Mouse (Mus musculus) layer of hippocampus, postnatal 25 days (tissue): ENCODE measurements around the gene Cept1. TPM values are rescaled to one million over a fixed set of nuclear protein-coding genes. Genes with fewer than 3 reads are reported as not detected.
A peak's percentile ranks its signal among the peaks of the same experiment; 100 is the strongest.
"Not testable (repeated sequence)": the region's sequence is repeated elsewhere in the genome, so short reads cannot be mapped to it uniquely, and the experiment has no call there.

Experiments
- DNase-seq, 2 experiments: peaks; one replicate each; pipeline ENCODE4 v3.0.0; 2022; ENCODE audit warnings: mixed read lengths in 2 of 2, low spot score in 1 of 2; ENCODE audit errors: extremely low spot score in 1 of 2
- total RNA-seq, 2 experiments: library from RNA; stranded (reverse); gene quantifications; 2 replicates each; pipeline ENCODE4 v1.2.3; 2021

Cept1 gene
- 10 to 100 TPM; 43.9 to 49.5 TPM for total RNA-seq

DNA sequence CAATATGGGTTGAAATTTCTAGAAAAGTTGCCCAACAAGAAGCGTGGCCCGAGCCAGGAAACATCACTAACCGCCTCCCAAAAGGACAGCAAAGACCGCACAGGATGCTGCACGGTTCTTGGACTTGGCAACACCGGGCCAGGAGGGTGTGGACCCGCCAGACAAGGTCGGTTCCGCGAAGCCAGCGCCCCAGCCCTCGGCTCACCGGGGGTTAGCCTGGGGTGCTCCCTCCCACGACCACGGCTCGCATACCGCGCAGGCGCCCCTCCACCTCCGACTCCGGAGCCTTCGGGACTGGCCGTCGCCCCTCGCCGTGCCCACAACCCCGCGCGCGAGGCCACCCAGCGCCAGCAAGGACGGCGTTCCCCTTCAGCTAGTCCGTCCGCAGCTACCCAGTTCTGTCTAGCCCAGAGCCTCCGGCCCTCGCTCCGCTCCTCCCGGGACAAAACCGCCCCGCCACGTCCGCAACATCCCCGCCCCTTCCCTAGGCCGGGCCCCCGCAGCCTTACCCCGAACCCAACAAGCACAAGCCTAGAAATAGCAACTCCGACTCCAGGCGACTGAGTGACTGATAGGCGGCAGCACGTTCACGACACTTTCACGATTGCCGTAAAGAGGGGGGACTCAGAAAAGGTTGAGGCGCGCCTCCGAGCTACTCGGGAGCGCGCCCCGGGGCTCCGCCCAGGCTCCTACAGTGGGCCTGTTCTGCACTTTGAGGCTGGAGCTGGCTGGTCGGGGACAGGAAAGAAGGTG, at the start of gene Cept1, which contains the start of gene Dram2:
Cept1 (minus strand) TSS at position 632 of the 753 bp plus-strand sequence.
Dram2 (plus strand) TSS at position 628 of the 753 bp plus-strand sequence.
- peak; percentile 77 to 79 for DNase-seq

DNA sequence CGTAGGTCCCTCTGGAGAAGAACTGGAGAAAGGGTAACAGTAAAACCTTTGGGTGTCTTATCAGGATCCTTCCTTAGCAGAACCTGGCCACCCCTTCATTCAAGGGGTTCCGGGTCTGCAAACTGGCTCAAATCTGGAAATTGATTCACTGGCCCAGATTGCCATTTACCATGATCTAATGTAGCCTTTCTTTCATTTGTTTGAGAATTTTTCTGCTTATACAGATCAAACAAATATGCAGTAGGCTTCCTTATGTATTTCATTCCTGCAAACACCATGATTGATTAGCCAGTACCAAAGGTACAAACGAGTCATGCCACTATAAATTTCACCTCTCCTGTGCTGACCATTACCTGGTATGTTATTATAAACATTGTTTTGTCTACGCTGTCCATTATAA, 46.0 kb upstream of the Cept1 start:
- not testable (repeated sequence) for DNase-seq

DNA sequence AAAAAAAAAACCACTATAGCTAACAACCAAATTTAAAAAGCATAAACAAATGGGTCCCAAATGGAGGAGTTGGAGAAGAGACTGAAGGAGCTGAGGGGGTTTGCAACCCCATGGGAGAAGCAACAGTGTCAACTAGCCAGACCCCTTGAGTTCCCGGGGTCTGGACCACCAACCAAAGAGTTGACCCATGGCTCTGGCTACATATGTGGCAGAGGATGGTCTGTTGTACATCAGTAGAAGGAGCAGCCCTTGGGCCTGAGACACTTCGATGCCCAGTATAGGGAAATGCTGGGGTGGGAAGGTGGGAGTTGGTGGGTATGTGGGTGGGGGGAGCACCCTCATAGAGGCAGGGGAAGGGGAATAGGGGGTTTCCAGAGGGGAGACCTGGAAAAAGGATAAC, 31.7 kb upstream of the Cept1 start:
- no peak for DNase-seq

DNA sequence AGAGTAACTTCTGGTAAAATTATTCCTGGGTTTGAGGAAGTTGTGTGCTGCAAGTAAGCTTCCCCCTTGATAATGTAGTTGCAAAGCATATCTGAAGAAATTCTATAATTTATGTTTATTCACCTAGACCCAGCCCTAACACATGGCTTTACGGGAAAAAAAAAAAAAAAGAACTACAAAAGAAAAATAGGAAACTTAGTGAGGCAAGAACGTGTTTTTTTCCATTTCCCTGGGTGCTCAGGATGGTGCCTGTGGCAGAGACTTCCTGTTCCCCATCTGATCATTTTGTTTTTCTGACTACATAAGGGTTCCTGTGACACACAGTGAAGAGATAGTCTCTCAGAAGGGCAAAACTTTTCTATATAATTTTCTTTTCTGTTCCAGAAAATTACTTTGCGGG, 25.6 kb upstream of the Cept1 start:
- DNase-seq = no peak

DNA sequence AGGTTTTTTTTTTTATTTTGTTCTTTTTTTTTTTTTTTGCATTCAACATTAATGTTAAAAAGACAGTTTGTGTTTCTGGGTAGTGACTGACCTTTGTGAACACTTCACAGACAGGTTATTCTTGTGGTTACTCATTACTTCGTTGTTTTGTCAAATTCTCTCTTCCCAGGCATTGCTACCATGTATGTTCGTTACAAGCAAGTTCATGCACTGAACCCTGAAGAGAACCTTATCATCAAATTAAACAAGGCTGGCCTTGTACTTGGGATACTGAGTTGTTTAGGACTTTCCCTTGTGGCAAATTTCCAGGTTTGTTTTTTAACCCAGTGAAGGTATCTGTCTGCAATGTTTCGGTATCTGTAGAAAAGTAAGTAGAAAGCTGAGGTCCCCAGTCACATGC, 18.3 kb upstream of the Cept1 start:
- no peak for DNase-seq

DNA sequence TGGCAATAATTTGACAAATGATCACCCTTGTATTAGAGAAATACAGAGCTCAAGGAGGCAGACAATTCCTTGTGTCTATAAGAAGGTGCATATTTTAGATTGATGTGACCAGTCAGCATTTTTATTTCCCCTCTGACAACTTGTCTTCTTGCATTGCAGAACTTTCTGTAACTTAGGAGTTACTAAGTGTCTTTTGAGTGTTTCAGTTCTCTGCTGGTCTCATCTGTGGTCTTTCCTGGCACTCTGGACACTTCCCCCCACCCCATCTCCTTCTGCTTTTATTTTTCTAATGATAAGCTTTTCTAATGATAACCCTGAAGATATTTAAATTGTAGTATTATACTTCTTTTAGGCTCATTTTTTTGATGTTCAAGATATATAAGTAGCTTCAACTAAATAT, 10.7 kb upstream of the Cept1 start:
- DNase-seq = no peak

DNA sequence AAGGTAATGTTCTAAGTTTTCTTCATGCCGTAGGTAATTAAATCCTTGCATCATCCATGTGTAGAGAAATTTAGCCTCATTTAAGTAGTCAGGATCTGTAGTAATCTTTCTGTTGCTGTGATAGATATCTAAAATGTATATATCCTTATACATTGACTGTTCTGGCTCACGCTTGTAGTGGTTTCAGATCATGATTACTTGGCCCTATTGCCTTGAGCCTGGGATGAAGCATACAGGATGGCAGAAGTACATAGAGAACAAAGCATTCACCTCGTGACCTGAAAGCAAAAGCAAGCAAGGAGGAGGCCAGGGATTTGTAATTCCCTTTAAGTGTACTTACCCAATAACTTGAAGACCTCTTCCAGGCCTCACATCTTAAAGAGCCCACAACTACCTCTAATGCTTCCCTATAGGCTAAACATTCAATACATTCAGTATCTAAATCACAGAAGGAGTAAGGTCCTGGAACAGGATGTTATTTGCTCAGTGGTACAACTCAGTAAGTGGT, 8.2 kb upstream of the Cept1 start:
- DNase-seq = no peak

DNA sequence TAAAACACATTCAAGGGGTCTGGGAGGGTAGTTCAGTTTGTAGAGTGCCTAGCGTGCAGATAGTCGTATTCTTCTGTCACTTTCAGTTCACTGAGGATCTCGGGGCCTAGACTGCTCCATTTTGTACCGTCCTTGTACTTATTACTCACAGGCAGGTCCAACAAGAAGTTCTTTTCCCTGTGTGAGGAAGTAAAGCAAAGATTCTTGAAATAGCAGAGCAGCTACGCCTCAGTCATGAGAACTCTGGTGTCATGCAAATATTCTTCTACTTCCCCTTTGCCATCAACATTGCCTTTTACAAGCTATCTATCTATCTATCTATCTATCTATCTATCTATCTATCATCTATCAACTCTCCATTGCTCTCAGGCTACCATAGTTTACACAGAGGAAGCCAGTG, 5.8 kb upstream of the Cept1 start:
- DNase-seq = no peak

DNA sequence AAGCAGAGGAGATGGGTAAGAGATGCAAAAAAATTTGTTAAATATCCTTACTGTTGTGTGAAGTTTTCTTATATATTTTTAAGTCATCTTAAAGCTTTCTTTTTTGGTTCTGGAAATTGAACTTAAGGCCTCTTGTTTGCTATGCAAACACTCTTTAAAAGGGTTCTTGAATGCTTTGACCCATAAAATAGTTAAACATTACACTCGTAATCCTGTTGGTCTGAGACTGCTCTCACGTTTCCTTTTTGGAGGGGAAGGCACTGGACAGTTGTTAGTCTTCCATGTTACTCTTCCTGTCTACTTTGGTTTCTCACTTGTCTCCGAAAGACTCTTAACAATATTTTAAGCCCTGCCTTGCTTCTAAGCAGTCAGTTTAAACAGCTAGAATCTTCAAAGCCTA, 1.4 kb upstream of the Cept1 start:
- no peak for DNase-seq

DNA sequence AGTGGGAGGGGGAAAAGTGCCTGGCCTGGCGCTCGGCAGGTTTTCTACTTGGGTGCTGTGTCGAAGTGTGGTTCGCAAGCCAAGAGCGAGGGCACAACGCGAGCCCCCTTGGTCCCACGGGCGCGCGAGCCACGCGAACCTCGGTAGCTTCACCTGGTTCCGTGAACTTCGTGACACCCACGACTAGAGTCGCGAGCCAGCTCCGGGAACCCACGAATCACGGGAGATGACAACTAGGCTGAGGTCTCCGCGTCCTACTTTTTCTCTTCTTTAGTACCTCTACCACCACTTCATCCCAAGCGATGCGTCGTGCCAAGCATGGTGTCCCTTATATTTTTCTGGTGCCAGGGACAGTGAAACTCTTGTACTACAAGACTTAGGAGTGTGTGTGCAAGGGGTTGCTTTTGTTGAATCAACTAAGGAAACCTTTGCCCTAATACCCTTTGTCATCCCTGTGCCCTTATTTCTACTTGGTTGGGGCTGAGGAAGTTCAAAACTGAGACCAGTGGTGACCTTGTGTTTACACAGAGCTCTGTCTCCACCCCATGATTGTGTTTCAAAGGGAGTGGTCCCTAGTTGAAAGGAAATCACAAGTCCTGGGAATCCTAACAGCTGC, 430 bp upstream of the Cept1 start:
- DNase-seq = no peak

DNA sequence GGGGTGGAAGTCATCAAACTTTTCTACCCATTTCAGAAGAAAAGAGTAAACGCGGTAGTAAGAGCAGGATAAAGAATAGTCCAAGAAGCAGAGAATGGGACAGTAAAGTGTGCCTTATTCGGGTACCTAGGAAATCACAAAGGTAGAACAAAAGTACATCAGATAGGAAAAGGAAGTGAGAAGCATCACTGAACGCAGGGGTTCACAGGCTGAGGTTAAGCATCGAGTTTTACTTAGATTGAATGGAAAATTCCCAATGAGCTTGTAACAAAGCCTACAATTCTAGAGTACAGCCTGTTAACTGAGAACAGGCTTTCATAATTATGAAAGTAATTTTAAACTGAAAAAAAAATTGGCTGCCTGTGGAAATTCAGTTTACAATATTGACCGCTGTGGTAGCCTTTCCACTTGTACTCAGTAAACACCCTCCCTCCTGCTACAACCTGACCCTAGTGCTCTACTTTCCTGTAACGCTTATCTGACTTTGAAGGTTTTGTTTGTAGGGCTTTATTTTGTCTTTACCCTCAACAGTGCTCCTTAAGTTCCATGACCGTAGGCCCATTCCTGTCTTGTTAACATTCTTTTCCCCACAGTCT, 2.8 kb downstream of the Cept1 start:
- no peak for DNase-seq

DNA sequence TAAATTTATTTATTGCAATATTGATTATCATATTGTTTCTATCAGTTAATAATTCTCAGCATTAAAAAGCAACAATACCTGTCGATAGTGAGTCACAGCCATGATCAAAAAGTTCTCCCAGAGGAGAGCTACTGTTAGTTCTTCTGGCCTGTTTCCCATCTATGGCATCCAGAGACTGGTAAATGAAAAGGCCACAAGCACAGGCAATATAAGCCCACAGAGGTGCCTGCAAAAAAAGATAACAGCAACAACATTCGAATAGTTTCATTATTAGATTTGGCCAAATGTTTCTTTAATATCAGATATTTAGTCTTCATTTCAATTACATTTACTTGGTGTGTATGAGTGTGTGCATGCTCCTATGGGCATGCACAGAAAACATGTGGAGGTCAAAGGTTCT, 14.3 kb downstream of the Cept1 start:
- DNase-seq = no peak

DNA sequence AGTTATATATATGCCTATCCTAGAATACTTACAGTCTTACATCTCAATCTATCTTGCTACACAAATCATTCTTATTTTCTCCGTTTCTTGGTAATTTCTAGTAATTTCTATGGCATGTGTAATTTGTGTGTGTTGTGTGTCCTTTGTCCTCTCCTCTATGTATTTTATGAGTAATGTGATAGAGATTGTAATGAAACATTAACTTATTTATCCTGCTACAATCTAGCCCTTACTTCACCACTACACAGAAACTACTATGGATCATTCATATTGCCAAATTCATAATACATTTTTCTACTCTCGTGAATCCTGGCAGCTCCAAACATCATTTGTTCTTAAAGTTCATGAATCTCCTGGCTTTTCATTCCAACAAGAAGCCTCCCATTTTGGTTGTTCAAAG, 19.6 kb downstream of the Cept1 start:
- DNase-seq = no peak

DNA sequence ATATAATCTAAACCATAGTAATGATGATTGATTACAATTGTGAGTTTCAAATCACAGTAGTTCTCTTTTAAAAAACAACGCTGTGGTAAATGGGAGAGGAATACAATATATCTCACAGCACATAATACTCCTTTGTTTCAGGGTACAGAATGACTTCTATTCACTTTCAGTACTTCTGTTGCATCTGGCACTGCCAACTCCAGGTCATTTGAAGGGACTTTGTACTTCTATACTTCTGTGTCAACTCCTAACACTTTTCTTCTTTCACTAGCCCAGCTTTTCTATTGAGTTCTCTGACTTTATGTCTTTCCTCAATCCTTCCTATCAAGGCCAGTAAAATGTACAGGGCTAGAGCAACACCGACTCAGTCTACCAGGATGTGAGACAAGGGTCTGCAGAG, 21.2 kb downstream of the Cept1 start:
- DNase-seq = no peak

DNA sequence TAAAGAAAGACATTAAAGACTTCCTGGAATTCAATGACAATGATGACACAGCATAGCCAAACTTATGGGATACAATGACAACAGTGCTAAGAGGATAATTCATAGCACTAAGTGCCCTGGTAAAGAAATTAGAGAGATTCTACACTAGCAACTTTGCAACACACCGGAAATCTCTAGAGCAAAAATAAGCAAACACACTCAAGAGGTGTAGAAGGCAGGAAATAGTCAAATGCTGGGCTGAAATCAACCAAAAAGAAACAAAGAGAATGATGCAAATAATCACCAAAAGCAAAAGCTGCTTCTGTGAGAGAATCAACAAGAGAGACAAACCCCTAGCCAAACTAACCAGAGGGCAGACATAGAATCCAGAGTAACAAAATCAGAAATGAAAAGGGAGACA, 24.9 kb downstream of the Cept1 start:
- no peak for DNase-seq

DNA sequence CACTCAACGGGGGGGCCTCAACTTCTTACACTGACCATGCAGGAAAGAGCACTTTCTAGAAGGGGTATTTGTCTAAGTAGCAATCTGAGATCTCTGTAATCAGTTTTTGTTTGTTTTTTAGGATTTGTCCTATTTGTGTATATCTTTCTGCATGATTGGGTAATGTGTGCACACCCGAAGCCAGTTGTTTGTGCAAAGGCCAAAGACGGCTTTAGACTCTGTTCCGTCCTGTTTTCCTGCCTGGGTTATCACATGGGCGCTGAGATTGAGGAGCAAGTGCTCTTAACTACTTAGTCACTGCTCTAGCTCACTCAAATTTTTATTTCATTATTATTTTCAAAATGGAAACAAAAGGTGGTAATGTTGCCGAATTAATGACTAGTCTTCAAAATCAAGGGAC, 32.6 kb downstream of the Cept1 start:
- DNase-seq = no peak

DNA sequence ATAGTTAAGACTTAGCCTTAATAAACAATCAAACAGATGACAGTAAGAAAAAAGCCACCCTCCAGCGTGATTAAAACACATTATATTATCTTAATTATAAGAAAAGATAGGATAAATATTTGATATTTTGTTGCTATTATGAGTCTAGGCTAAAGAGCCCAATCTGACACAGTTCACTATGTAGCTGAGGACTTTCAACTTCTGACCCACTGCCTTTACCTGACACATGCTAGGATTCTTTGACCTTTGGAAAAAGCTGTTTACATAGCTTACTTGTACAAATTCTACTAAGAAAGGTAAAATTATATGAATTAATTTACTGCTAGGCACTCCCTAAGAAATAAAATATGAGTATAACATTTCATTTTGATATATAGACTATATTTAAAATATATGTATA, 36.9 kb downstream of the Cept1 start:
- DNase-seq = no peak

DNA sequence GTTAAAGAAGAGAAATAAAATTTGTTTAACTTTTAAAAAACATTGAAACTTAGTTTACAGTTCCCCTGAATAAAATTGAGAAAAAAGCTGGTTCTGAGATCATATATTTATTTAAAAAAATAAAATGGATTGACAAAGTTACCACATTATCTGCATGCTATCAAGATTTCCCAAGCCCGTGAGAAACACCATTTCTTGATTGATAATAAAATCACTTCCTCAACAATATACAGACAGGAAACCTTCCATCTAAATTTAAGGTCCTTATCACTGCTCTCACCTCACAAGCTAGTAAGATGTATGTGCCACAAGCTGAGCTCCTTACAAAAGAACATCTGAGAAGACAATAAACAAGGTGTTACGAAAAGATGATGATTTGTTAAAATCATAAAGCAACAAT, 44.7 kb downstream of the Cept1 start:
- DNase-seq = no peak

DNA sequence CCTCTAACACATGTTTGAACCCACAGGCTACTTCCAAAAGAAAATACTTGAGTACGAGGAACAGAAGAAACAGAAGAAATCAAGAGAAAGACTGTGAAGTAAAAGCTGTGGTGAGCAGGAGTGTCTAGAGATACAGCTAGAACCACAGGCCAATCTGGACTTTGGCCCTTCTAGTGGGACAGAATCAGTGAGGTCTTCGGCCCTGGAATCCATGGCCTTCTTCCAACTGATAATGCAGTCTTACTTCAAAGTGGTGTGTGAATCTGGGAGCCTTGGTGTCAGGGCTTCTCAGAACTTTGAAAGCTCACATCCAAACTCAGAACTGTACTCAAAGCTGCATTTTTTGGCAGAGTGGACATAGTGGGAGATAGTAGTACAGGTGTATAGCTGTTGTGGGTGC, 47.1 kb downstream of the Cept1 start:
- no peak for DNase-seq

DNA sequence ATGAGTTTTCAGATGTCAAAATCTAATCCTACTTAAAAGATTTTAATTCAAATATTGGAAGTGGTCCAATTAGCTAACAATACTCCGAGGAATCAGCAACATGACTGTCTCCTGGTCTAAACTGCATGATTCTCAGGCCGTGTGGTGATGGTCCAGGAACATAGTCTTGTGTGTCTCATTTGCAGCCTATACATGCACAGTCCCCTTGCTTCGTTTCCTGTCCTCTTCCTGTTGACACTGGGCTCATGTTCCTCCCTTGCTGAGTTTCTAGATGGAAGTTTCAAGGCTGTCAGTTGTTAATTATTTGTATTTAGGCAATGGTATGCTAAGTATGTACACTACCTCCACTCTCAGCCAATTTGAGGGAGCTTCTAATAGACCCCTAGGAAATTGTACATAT, 50.6 kb downstream of the Cept1 start:
- no peak for DNase-seq

DNA sequence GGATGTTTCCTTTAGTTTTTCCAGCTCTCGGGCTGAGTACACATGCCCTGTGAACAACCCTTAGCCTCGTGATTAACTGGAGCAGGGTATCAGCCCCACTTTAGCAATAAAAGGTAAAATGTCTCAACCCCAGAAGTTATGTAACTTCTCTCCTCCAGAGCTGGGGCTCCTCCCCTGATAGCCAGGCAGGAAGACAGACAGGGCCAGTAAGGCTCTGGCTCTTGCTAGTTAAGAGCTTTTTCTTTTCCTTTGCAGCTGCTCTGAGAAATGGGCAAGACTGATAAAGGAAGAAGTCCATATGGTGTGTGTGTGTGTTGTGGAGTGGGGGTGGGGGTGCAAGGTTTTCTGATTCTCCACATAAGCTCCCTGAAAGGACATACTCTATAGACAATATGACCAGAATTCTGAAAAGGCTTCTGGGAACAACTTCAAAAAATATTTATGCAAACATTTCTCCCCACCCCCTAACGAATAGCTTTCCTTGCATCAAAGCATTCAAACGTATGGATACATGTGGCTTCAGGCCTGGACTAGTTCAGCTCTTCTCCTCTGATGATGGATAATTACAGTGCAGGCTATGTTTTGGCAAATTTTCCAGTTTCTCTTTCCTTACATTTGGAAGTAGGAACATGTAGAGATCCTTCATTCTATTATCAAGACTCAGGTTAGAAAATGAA, 51.4 kb downstream of the Cept1 start:
- no peak for DNase-seq
